Mouse (Mus musculus) limb, embryonic 10.5 days (tissue): Measurements from ENCODE around the gene Mrpl45. TPM values are rescaled to one million over a fixed set of nuclear protein-coding genes. Genes with fewer than 3 reads are reported as not detected.
"Not testable (repeated sequence)": the region's sequence is repeated elsewhere in the genome, so short reads cannot be mapped to it uniquely, and the experiment has no call there.

Source experiments
- DNase-seq: peaks from one replicate; pipeline ENCODE4 v3.0.0-alpha.2; 2017; ENCODE audit warnings: low spot score
- H3K27ac ChIP-seq: fragments of 300-500 bp; sonication (generic); 2 replicates; pipeline ENCODE4 v1.5.1; 2016; ENCODE audit warnings: mild to moderate bottlenecking
- H3K27me3 ChIP-seq: fragments of 300-500 bp; sonication (generic); 2 replicates; pipeline ENCODE4 v1.6.1; 2016; ENCODE audit warnings: low read depth, mild to moderate bottlenecking; ENCODE audit not compliant: poor library complexity, severe bottlenecking
- H3K36me3 ChIP-seq: fragments of 300-500 bp; sonication (generic); 2 replicates; pipeline ENCODE4 v1.6.1; 2016; ENCODE audit warnings: mild to moderate bottlenecking, moderate library complexity
- H3K4me1 ChIP-seq: fragments of 300-500 bp; sonication (generic); 2 replicates; pipeline ENCODE4 v1.6.1; 2016
- H3K4me3 ChIP-seq: fragments of 300-500 bp; sonication (generic); 2 replicates; pipeline ENCODE4 v1.5.1; 2016; ENCODE audit warnings: mild to moderate bottlenecking, moderate library complexity
- H3K9me3 ChIP-seq: fragments of 300-500 bp; sonication (generic); replicated peaks from 2 replicates; pipeline ENCODE4 v1.6.1; 2016; ENCODE audit warnings: mild to moderate bottlenecking
- WGBS: fragments of 180-500 bp; shearing (Covaris S2); methylation state at CpG from one replicate; pipeline ENCODE4 v1.1.7; 2016; 5-methylcytosine and 5-hydroxymethylcytosine counted together
- polyA plus RNA-seq: library from polyadenylated mRNA; unstranded; fragments of >200 nt; fragmentation: Nextera tagmentation; extraction: Ambion mirVana; gene quantifications from 2 replicates; pipeline ENCODE4 v1.2.1, GENCODE M21; 2016

Gene Mrpl45
- polyA plus RNA-seq, 1 experiment from 2014 or later, result 66.1 TPM

GRCm38 (mm10) chr11:97343175-97343574, 27.7 kb downstream of the Mrpl45 start:
- DNase-seq, result no peak
- Histone ChIP-seq H3K27me3 (peaks cover 32% of the 10 kb centered on the region), H3K27ac (peak overlapping the region; percentile 10; the same call in 1 of the 2 replicates), H3K4me3 (peak overlapping the region; percentile 1; the same call in 1 of the 2 replicates), H3K36me3 (no peaks in the 10 kb centered on the region), H3K4me1 (peaks cover 20% of the 10 kb centered on the region), H3K9me3 (no peaks in the 10 kb centered on the region)
- 49% methylated on average over 7 of the region's 8 CpGs for WGBS

DNA sequence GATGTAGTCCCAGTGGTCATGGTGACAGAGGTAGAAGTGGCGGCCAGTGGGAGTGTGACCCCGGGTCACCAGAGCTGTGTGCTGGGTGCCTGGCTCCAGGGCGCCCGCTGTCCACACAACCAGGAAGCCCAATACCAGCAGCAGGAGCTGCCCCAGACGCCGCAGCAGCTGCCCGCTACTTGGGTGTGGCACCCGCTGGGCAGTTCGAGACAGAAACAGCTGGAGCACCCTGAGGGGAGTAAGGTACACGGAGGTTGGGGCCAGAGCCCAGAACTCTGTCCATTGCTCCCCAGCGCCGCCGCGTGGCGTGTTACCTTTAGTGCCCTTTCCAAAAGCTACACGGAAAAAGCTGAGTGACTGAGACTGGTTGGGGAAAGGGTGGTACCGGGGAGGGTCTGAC, 28.1 kb downstream of the Mrpl45 start:
- Histone ChIP-seq H3K36me3 (no peaks in the 10 kb centered on the region), H3K4me3 (peak overlapping the region; percentile 1; the same call in 1 of the 2 replicates), H3K27me3 (peaks cover 27% of the 10 kb centered on the region), H3K4me1 (peaks cover 16% of the 10 kb centered on the region), H3K27ac (peak overlapping the region; percentile 10; the same call in 1 of the 2 replicates), H3K9me3 (no peaks in the 10 kb centered on the region)
- 28% methylated on average over 17 of the region's 17 CpGs for WGBS
- peak; percentile 56 for DNase-seq

DNA sequence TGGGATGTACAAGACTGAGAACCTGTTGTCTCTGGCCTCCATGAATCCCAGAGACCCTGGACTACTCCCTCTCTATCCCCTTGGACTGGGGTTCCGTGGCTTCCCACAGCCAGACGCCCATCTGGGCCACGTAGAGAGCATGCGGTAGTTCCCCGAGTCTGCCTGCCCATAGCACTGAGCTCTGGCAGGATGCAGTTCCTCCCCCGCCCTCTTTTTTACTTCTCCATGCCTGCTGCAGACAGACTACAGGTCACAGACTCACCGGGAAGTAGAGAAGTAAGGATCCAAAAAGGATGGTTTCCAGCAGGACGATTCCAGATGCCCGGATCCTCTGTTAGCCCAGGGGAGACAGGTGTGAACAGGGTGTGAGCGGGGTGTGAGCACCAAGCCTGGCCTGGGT, 29.9 kb downstream of the Mrpl45 start:
- Histone ChIP-seq H3K27me3 (peaks cover 14% of the 10 kb centered on the region; the same call in 1 of the 2 replicates), H3K4me1 (peaks cover 23% of the 10 kb centered on the region), H3K27ac (no peak overlapping the region), H3K9me3 (no peaks in the 10 kb centered on the region), H3K36me3 (no peaks in the 10 kb centered on the region), H3K4me3 (no peak overlapping the region)
- 76% methylated on average over 10 of the region's 10 CpGs for WGBS
- DNase-seq, result no peak

DNA sequence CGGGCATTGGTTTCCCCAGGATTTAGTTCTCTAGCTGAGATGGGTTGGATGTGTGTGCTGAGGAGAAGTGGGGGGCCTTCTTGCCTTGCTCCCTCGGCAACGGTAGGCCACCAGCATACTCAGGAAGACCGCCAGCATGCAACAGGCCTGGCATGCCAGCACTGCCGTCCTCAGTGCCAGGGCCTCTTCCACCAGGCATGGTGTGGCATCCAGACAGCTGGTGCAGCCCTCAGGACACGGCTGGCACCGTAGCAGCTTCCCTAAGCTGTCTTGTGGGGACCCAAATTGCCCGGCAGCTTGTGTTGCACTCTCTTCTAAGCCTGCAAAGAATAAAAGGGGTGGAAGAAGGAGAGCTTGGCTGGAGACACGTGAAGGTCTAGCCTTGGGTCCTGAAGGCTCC, 30.9 kb downstream of the Mrpl45 start:
- Histone ChIP-seq H3K9me3 (no peaks in the 10 kb centered on the region), H3K27me3 (peaks cover 14% of the 10 kb centered on the region; the same call in 1 of the 2 replicates), H3K36me3 (no peaks in the 10 kb centered on the region), H3K4me3 (no peak overlapping the region), H3K4me1 (peaks cover 26% of the 10 kb centered on the region), H3K27ac (no peak overlapping the region)
- WGBS, result 90% methylated on average over 9 of the region's 9 CpGs
- no peak for DNase-seq

- no peak for DNase-seq
- H3K27ac ChIP-seq, result no peak overlapping the region
- peaks cover 29% of the 10 kb centered on the region for H3K4me1 ChIP-seq
- 85% methylated on average over 9 of the region's 9 CpGs for WGBS
- no peak overlapping the region for H3K4me3 ChIP-seq
- H3K27me3 ChIP-seq, result peaks cover 13% of the 10 kb centered on the region; the same call in 1 of the 2 replicates
- no peaks in the 10 kb centered on the region for H3K36me3 ChIP-seq
- no peaks in the 10 kb centered on the region for H3K9me3 ChIP-seq
These were observed 31.8 kb downstream of the Mrpl45 start for GRCm38 (mm10) chr11:97347291-97347690.

DNA sequence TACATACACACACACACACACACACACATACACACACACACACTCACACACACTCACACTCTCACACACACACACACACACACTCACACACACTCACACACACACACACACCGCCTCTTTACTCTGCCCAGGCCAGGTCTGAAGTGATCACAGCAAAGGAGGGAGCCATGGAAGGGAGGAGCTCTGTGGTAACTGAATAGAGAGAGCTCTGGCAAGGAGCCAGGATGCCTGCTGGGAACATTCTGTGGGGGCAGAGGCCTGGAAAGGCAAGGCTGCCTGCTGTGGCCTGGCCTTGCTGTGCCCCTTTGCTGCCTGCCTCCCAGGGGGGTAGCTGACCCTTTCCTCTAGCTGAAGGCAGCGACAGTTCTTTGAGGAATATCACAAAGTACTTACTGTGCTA, 34.5 kb downstream of the Mrpl45 start:
- no peak overlapping the region for H3K4me3 ChIP-seq
- H3K27ac ChIP-seq, result peak overlapping the region; percentile 54; the same call in 1 of the 2 replicates
- peaks cover 16% of the 10 kb centered on the region for H3K4me1 ChIP-seq
- no peak for DNase-seq
- 50% methylated on average over 2 of the region's 2 CpGs for WGBS
- no peaks in the 10 kb centered on the region for H3K27me3 ChIP-seq
- H3K9me3 ChIP-seq, result no peaks in the 10 kb centered on the region
- no peaks in the 10 kb centered on the region for H3K36me3 ChIP-seq

- no peak within 1 kb of the TSS for H3K4me3 ChIP-seq
- peaks cover 16% of the 10 kb centered on the region for H3K4me1 ChIP-seq
- DNase-seq, result no peak
- WGBS, result 86% methylated on average over 3 of the region's 3 CpGs
- H3K27me3 ChIP-seq, result no peaks in the 10 kb centered on the region
- no peaks in the 10 kb centered on the region for H3K9me3 ChIP-seq
- H3K36me3 ChIP-seq, result no peaks in the 10 kb centered on the region
- no peak within 1 kb of the TSS for H3K27ac ChIP-seq
These were observed 36.6 kb downstream of the Mrpl45 start, which contains the start of gene Gpr179 for GRCm38 (mm10) chr11:97352027-97352684. Gene Gpr179, minus strand, starts transcription at chr11:97352077.

- Histone ChIP-seq H3K4me1 (peaks cover 16% of the 10 kb centered on the region), H3K4me3 (no peak overlapping the region), H3K27ac (no peak overlapping the region), H3K27me3 (no peaks in the 10 kb centered on the region), H3K36me3 (no peaks in the 10 kb centered on the region), H3K9me3 (no peaks in the 10 kb centered on the region)
- DNase-seq, result no peak
- 77% methylated on average over 4 of the region's 4 CpGs for WGBS
These were observed 37.5 kb downstream of the Mrpl45 start for GRCm38 (mm10) chr11:97352935-97353597.

DNA sequence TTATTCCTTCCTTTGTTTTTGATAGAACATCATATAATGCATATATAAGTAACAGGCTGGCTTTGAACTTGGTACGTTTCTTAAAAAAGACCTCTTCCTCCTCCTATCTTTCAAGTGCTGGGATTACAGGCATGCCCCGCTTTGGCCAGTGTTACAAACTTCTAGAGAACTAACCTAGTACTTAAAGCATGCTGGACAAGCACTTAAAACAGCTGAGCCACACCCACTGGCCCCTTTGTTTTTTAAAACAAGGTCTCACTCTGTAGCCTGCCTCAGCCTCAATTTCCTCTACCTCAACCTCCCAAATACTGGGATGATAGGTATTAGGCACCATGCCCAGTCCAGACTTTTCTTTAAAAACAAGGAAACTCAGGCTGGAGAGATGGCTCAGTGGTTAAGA, 39.1 kb downstream of the Mrpl45 start:
- Histone ChIP-seq H3K36me3 (no peaks in the 10 kb centered on the region), H3K27me3 (no peaks in the 10 kb centered on the region), H3K4me1 (peaks cover 14% of the 10 kb centered on the region), H3K4me3 (no peak overlapping the region), H3K9me3 (no peaks in the 10 kb centered on the region), H3K27ac (no peak overlapping the region)
- DNase-seq, result no peak
- 79% methylated on average over 2 of the region's 2 CpGs for WGBS

DNA sequence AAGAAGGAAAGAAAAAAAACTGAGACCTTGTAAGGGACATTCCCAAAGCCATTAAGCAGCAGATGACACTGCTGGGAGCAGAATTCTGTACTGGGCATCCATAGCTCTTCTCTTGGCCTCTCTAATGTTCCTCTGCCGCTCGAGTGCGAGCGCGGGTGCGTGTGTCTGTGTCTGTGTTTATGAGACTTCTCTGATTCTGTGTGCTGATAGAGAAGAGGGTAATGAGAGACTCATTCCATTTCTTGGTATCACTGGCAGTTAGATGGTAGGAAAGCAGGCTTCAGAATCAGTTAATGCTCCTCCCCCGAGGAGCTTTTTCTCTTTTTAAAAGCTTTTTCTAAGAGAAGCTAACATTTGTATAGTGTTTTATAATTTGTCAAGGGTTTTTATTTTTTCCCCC, 39.7 kb downstream of the Mrpl45 start:
- no peaks in the 10 kb centered on the region for H3K27me3 ChIP-seq
- WGBS, result 89% methylated on average over 7 of the region's 7 CpGs
- no peak overlapping the region for H3K4me3 ChIP-seq

DNA sequence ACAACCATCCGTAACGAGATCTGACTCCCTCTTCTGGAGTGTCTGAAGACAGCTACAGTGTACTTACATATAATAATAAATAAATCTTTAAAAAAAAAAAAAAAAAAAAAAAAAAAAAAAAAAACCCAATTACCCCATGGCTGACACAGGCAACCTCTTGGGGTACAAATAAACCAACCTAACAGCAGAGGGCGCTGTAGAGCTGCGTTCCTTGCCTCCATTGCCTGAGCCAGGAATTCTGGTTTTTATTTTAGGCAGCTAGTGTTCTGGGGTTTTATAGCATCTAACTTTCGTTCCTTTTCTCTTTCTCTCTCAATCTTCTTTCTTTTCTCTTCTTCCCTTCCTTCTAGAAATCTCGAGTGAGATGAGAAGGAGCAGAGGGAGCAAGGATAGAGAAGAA, 42.1 kb downstream of the Mrpl45 start:
- H3K27me3 ChIP-seq, H3K4me3 ChIP-seq, H3K9me3 ChIP-seq, H3K4me1 ChIP-seq, H3K27ac ChIP-seq, H3K36me3 ChIP-seq: not testable (repeated sequence)
- DNase-seq, result peak; percentile 74
- WGBS, result 24% methylated on average over 6 of the region's 6 CpGs

More for the DNA sequence above, 39.7 kb downstream of the Mrpl45 start:
- Histone ChIP-seq H3K27ac (no peak overlapping the region), H3K36me3 (no peaks in the 10 kb centered on the region), H3K4me1 (peaks cover 8% of the 10 kb centered on the region), H3K9me3 (no peaks in the 10 kb centered on the region)
- DNase-seq, result no peak

- H3K9me3 ChIP-seq, result no peaks in the 10 kb centered on the region
- peak; percentile 96 for DNase-seq
- peak within 1 kb of the TSS; percentile 95 for H3K27ac ChIP-seq
- H3K27me3 ChIP-seq, result no peaks in the 10 kb centered on the region
- WGBS, result under 1% methylated on average over 48 of the region's 81 CpGs
- peaks cover 5% of the 10 kb centered on the region; the same call in 1 of the 2 replicates for H3K36me3 ChIP-seq
- peak within 1 kb of the TSS; percentile 99 for H3K4me3 ChIP-seq
- peaks cover 35% of the 10 kb centered on the region for H3K4me1 ChIP-seq
These were observed 46.6 kb downstream of the Mrpl45 start, which contains the start of gene Socs7 for GRCm38 (mm10) chr11:97361948-97362648. Gene Socs7, plus strand, starts transcription at chr11:97362551.

DNA sequence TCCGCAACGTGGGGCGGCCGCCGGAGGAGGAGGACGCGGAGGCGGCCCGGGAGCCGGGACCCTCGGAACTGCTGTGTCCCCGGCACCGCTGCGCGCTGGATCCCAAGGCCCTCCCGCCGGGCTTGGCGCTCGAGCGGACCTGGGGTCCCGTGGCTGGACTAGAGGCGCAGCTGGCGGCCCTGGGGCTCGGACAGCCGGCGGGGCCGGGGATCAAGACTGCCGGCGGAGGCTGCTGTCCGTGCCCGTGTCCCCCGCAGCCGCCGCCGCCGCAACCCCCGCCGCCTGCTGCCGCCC, 47.1 kb downstream of the Mrpl45 start:
- peak overlapping the region; percentile 95 for H3K27ac ChIP-seq

More for the DNA sequence above, 47.1 kb downstream of the Mrpl45 start:
- Histone ChIP-seq H3K4me1 (peaks cover 35% of the 10 kb centered on the region), H3K9me3 (no peaks in the 10 kb centered on the region), H3K27me3 (no peaks in the 10 kb centered on the region), H3K4me3 (peak overlapping the region; percentile 99), H3K36me3 (peaks cover 9% of the 10 kb centered on the region; the same call in 1 of the 2 replicates)
- peak; percentile 71 for DNase-seq
- WGBS, result under 1% methylated on average over 38 of the region's 39 CpGs
